Mouse (Mus musculus) forebrain, embryonic 14.5 days (tissue): ENCODE measurements at regions not wholly inside any gene's neighbourhood (a gene's known extent, or its start where the extent isn't known, plus 50 kb on each side); places are given as distances from the start of the nearest gene placed in this dataset.
A peak's percentile ranks its signal among the peaks of the same experiment; 100 is the strongest.
"Not testable (repeated sequence)": the region's sequence is repeated elsewhere in the genome, so short reads cannot be mapped to it uniquely, and the experiment has no call there.

Experiments used
- ATAC-seq: fragments of 200-750 bp; cut with Nextera tagmentation; 2 replicates; pipeline ENCODE4 v1.8.0; 2017; ENCODE audit warnings: mild to moderate bottlenecking, moderate library complexity
- DNase-seq: peaks from one replicate; pipeline ENCODE4 v3.0.0-alpha.2; 2015; ENCODE audit warnings: low spot score
- H3K27ac ChIP-seq: fragments of 300-500 bp; sonication (generic); 2 replicates; pipeline ENCODE4 v1.5.1; 2014; ENCODE audit warnings: low read depth, mild to moderate bottlenecking, control low read depth, low read length, moderate library complexity
- H3K27me3 ChIP-seq: fragments of 300-500 bp; sonication (generic); replicated peaks from 2 replicates; pipeline ENCODE4 v1.6.1; 2014; ENCODE audit warnings: low read length, control low read depth, mixed read lengths; ENCODE audit not compliant: control insufficient read depth, insufficient read depth
- H3K36me3 ChIP-seq: fragments of 300-500 bp; sonication (generic); 2 replicates; pipeline ENCODE4 v1.6.1; 2014; ENCODE audit warnings: low read length, control low read depth; ENCODE audit not compliant: control insufficient read depth, insufficient read depth
- H3K4me1 ChIP-seq: fragments of 300-500 bp; sonication (generic); 2 replicates; pipeline ENCODE4 v1.6.1; 2014; ENCODE audit warnings: antibody characterized with exemption, low read length, control low read depth; ENCODE audit not compliant: control insufficient read depth, insufficient read depth
- H3K4me2 ChIP-seq: fragments of 300-500 bp; sonication (generic); 2 replicates; pipeline ENCODE4 v1.6.1; 2014; ENCODE audit warnings: mild to moderate bottlenecking, control low read depth, low read length
- H3K4me3 ChIP-seq: fragments of 300-500 bp; sonication (generic); 2 replicates; pipeline ENCODE4 v1.5.1; 2014; ENCODE audit warnings: low read depth, low read length, control low read depth
- H3K9ac ChIP-seq: fragments of 300-500 bp; sonication (generic); 2 replicates; pipeline ENCODE4 v1.6.1; 2014; ENCODE audit warnings: mild to moderate bottlenecking, low read length, control low read depth, moderate library complexity
- H3K9me3 ChIP-seq: fragments of 300-500 bp; sonication (generic); replicated peaks from 2 replicates; pipeline ENCODE4 v1.6.1; 2016; ENCODE audit warnings: low read length, control low read depth, mixed read lengths; ENCODE audit not compliant: control insufficient read depth
- WGBS: fragments of 180-500 bp; shearing (Covaris S2); extraction: QIAGEN DNeasy Blood & Tissue Kit; methylation state at CpG from one replicate; pipeline ENCODE4 v1.1.7; 2014; 5-methylcytosine and 5-hydroxymethylcytosine counted together

GRCm38 (mm10) chr14:114485781-114486180 lies 606.2 kb upstream of the Gpc5 start:
- Histone ChIP-seq H3K4me2 (no peak overlapping the region), H3K9me3 (no peaks in the 10 kb centered on the region), H3K27ac (no peak overlapping the region), H3K27me3 (no peaks in the 10 kb centered on the region), H3K4me1 (no peaks in the 10 kb centered on the region), H3K4me3 (no peak overlapping the region), H3K9ac (no peak overlapping the region), H3K36me3 (no peaks in the 10 kb centered on the region)
- no peak for ATAC-seq
- no peak for DNase-seq
- 95% methylated on average over 4 of the region's 4 CpGs for WGBS

DNA sequence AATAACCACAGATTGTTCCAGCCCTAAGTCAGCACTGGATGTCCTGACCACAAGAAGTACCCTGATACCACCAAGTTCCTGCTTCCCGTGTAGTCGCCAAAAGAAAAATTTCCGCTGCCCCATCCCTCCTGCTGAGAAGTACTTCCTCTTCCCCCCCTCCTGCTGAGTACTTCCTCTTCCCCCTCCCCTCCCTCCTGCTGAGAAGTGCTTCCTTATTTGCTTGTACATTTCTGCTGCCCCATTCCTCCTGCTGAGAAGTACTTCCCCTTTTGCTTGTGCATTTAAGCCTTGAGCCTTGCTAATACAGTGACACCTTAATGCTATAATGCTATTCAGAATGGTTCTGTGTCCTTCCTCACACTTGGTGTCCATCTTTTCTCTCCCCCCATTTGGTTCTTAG lies 598.6 kb upstream of the Gpc5 start:
- H3K4me3 ChIP-seq, H3K9ac ChIP-seq, H3K27me3 ChIP-seq, H3K9me3 ChIP-seq, H3K4me1 ChIP-seq, H3K27ac ChIP-seq, H3K36me3 ChIP-seq, ATAC-seq, DNase-seq, H3K4me2 ChIP-seq: not testable (repeated sequence)
- 95% methylated on average over 3 of the region's 3 CpGs for WGBS

DNA sequence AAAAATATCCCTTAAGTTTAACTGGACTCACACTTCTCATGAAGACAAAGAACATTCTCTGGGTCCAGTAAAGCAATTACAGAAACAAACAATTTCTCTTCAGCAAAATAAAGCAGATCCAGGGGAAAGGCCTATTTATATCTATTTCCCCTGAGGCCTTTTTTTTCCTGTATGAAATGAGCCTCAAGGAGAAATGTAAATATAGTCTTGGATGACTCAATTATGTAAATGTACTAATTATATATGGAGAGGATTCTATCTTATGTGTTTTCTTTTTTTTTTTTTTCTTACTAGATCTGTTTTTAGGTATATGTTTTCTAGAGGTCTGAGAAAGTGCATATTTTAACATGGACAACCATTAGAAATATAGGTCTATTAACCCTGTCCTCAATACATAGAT lies 587.0 kb upstream of the Gpc5 start:
- DNase-seq: no peak
- H3K4me3 ChIP-seq: no peak overlapping the region

GRCm38 (mm10) chr14:114547910-114548680 lies 543.9 kb upstream of the Gpc5 start:
- Histone ChIP-seq H3K27me3 (no peaks in the 10 kb centered on the region), H3K4me1 (no peaks in the 10 kb centered on the region), H3K9ac (no peak overlapping the region), H3K36me3 (no peaks in the 10 kb centered on the region), H3K9me3 (no peaks in the 10 kb centered on the region), H3K4me2 (no peak overlapping the region), H3K4me3 (no peak overlapping the region), H3K27ac (no peak overlapping the region)
- WGBS: 72% methylated on average over 4 of the region's 4 CpGs
- DNase-seq (peak; percentile 43), ATAC-seq (peak; percentile 46; the same call in 1 of the 2 replicates)

More for the DNA sequence above, 587.0 kb upstream of the Gpc5 start:
- Histone ChIP-seq H3K9ac (no peak overlapping the region), H3K27ac (no peak overlapping the region), H3K4me2 (no peak overlapping the region), H3K27me3 (no peaks in the 10 kb centered on the region), H3K9me3 (no peaks in the 10 kb centered on the region), H3K4me1 (no peaks in the 10 kb centered on the region), H3K36me3 (no peaks in the 10 kb centered on the region)
- no peak for ATAC-seq

- no peaks in the 10 kb centered on the region for H3K27me3 ChIP-seq
- no peak for DNase-seq
- WGBS: 91% methylated on average over 1 of the region's 1 CpGs
Observed at GRCm38 (mm10) chr14:114549101-114549500, 542.9 kb upstream of the Gpc5 start.

GRCm38 (mm10) chr14:114566411-114567030 lies 525.5 kb upstream of the Gpc5 start:
- no peak overlapping the region for H3K27ac ChIP-seq
- 0 out of 2 replicates have a peak, but pooled peaks have one; percentile 29 for ATAC-seq

More at GRCm38 (mm10) chr14:114549101-114549500, 542.9 kb upstream of the Gpc5 start:
- Histone ChIP-seq H3K4me1 (no peaks in the 10 kb centered on the region), H3K4me2 (no peak overlapping the region), H3K27ac (no peak overlapping the region), H3K36me3 (no peaks in the 10 kb centered on the region), H3K9me3 (no peaks in the 10 kb centered on the region), H3K9ac (no peak overlapping the region), H3K4me3 (no peak overlapping the region)
- ATAC-seq: no peak

GRCm38 (mm10) chr14:114567673-114568309 lies 524.2 kb upstream of the Gpc5 start:
- ATAC-seq: peak; percentile 81
- Histone ChIP-seq H3K4me1 (no peaks in the 10 kb centered on the region), H3K36me3 (no peaks in the 10 kb centered on the region), H3K4me2 (peak overlapping the region; percentile 37), H3K4me3 (no peak overlapping the region), H3K9me3 (no peaks in the 10 kb centered on the region), H3K27ac (no peak overlapping the region), H3K27me3 (no peaks in the 10 kb centered on the region), H3K9ac (no peak overlapping the region)
- 20% methylated on average over 14 of the region's 14 CpGs for WGBS
- DNase-seq: peak; percentile 89

More at GRCm38 (mm10) chr14:114566411-114567030, 525.5 kb upstream of the Gpc5 start:
- peak; percentile 32 for DNase-seq
- Histone ChIP-seq H3K4me3 (no peak overlapping the region), H3K9me3 (no peaks in the 10 kb centered on the region), H3K9ac (no peak overlapping the region), H3K36me3 (no peaks in the 10 kb centered on the region), H3K4me2 (no peak overlapping the region), H3K27me3 (no peaks in the 10 kb centered on the region), H3K4me1 (no peaks in the 10 kb centered on the region)
- WGBS: 46% methylated on average over 4 of the region's 4 CpGs

DNA sequence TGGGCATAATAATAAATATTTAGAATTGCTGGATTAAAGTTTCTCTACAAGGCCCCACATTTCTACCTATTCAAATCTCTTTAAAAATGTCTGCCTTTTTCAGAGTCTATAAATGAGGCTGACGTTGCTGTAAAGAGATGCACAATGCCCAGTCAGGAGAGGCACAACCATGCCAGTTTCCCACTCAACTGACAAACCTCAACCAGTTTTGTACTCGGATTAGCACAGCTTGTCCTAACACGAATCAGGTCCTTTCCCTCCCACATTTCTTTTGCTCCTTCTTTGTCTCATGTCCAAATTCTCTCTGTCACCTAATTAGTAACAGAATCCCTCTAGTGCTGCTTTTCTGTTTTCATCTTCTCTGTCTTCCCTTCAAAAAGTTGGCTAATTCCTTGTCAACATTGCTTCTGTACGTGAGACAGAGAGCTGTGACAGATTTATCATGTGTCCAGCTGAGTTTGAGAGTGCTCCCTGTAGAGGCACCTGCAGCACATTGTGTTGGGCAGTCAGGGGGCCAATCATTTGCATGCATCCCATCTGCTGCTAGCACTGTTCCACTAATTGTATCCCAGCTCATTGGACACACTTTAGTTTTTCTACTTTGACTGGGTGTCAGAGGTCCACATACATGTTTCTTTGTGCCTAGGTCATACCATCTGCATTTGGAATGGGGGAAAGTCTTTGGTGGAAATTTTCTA lies 504.5 kb upstream of the Gpc5 start:
- Histone ChIP-seq H3K4me2 (no peak overlapping the region), H3K4me1 (peaks cover 3% of the 10 kb centered on the region), H3K36me3 (no peaks in the 10 kb centered on the region), H3K27ac (no peak overlapping the region), H3K27me3 (no peaks in the 10 kb centered on the region), H3K9ac (no peak overlapping the region), H3K9me3 (no peaks in the 10 kb centered on the region), H3K4me3 (no peak overlapping the region)
- DNase-seq: peak; percentile 65
- peak; percentile 93 for ATAC-seq
- WGBS: 3% methylated on average over 4 of the region's 4 CpGs
